Mouse (Mus musculus): ENCODE results near the gene Sec14l1.
A peak's percentile ranks its signal among the peaks of the same experiment; 100 is the strongest.
"Not testable (repeated sequence)": the region's sequence is repeated elsewhere in the genome, so short reads cannot be mapped to it uniquely, and the experiment has no call there.

Gene Sec14l1

GRCm38 (mm10) chr11:117114592-117115345 is at the start of gene Sec14l1:
Gene Sec14l1 (plus strand): TSS chr11:117115168.
- DNase-seq (ENCODE audit: low read depth, low spot score) = peak; percentile 98

- not testable (repeated sequence) for DNase-seq (ENCODE audit: low read depth, low spot score)
Measured at GRCm38 (mm10) chr11:117065602-117066001, 49.4 kb upstream of the Sec14l1 start.

GRCm38 (mm10) chr11:117066738-117067137 is 48.2 kb upstream of the Sec14l1 start:
- DNase-seq (ENCODE audit: low read depth, low spot score) = no peak

- DNase-seq (ENCODE audit: low read depth, low spot score) = no peak
Measured at GRCm38 (mm10) chr11:117068332-117068731, 46.6 kb upstream of the Sec14l1 start.

- DNase-seq (ENCODE audit: low read depth, low spot score) = no peak
Measured at GRCm38 (mm10) chr11:117069027-117069426, 45.9 kb upstream of the Sec14l1 start.

- DNase-seq (ENCODE audit: low read depth, low spot score) = no peak
Measured at GRCm38 (mm10) chr11:117070711-117071110, 44.3 kb upstream of the Sec14l1 start.

GRCm38 (mm10) chr11:117072128-117072527 is 42.8 kb upstream of the Sec14l1 start:
- peak; percentile 78 for DNase-seq (ENCODE audit: low read depth, low spot score)

GRCm38 (mm10) chr11:117073426-117073825 is 41.5 kb upstream of the Sec14l1 start:
- DNase-seq (ENCODE audit: low read depth, low spot score) = no peak

- DNase-seq (ENCODE audit: low read depth, low spot score) = peak; percentile 97
Measured at GRCm38 (mm10) chr11:117076576-117077196, 38.3 kb upstream of the Sec14l1 start.

GRCm38 (mm10) chr11:117077227-117077626 is 37.7 kb upstream of the Sec14l1 start:
- no peak for DNase-seq (ENCODE audit: low read depth, low spot score)

GRCm38 (mm10) chr11:117077902-117078301 is 37.1 kb upstream of the Sec14l1 start:
- DNase-seq (ENCODE audit: low read depth, low spot score) = no peak

- no peak for DNase-seq (ENCODE audit: low read depth, low spot score)
Measured at GRCm38 (mm10) chr11:117078637-117079240, 36.2 kb upstream of the Sec14l1 start.

- no peak for DNase-seq (ENCODE audit: low read depth, low spot score)
Measured at GRCm38 (mm10) chr11:117079651-117080190, 35.2 kb upstream of the Sec14l1 start.

- DNase-seq (ENCODE audit: low read depth, low spot score) = peak; percentile 85
Measured at GRCm38 (mm10) chr11:117080209-117080608, 34.8 kb upstream of the Sec14l1 start.

- DNase-seq (ENCODE audit: low read depth, low spot score) = peak; percentile 95
Measured at GRCm38 (mm10) chr11:117081165-117082064, 33.6 kb upstream of the Sec14l1 start.

GRCm38 (mm10) chr11:117082353-117082934 is 32.5 kb upstream of the Sec14l1 start:
- no peak for DNase-seq (ENCODE audit: low read depth, low spot score)

- DNase-seq (ENCODE audit: low read depth, low spot score) = peak; percentile 62
Measured at GRCm38 (mm10) chr11:117083052-117083881, 31.7 kb upstream of the Sec14l1 start.

GRCm38 (mm10) chr11:117083882-117084260 is 31.1 kb upstream of the Sec14l1 start:
- DNase-seq (ENCODE audit: low read depth, low spot score) = not testable (repeated sequence)

GRCm38 (mm10) chr11:117086215-117086614 is 28.8 kb upstream of the Sec14l1 start:
- no peak for DNase-seq (ENCODE audit: low read depth, low spot score)

All from brain, adult 2 months (tissue).